Mouse (Mus musculus) cerebellum, adult 18-20 months (tissue): ENCODE measurements around the gene Tgfbr3.
"Not testable (repeated sequence)": the region's sequence is repeated elsewhere in the genome, so short reads cannot be mapped to it uniquely, and the experiment has no call there.

Experiments
- DNase-seq, 2 experiments: peaks; one replicate each; pipeline ENCODE4 v3.0.0; 2021

Tgfbr3 gene

DNA sequence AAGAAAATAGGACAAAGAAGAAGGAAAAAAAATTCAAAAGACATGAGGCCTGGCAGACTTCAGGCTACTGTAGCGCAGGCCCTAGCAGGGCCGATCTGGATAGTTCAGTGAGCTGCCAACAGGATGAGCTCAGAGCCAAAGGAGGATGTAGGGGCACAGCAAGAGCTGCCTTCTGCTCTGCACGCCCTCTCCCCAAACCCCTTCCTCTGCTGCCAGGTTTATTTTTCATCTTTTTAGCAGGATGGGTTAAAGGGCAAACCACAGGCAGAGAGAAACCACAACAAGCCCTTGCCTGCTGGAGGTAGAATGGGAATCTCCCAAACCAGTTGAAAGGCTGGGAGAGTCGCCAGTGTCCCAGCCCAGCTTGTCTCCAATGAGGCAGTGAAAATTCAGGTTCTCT is 10.2 kb downstream of the Tgfbr3 start:
- peak; percentile 77 to 86 for DNase-seq

DNA sequence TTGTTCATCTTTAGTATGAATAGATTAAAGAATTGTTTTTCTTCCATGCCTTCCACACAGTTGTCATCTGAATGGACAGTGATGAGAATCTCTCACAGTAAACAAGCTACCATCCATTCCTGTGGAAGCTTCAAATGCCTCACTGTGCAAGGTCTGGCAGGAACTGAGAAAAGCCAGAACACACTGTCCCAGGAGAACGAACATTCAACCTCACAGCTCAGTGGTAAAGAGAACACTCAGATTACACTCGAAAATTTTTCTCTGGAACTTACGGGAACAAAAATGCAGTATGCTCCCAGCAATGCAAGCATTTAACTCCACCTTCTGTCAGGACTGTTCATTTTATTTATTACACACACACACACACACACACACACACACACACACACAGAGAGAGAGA is 13.2 kb downstream of the Tgfbr3 start:
- DNase-seq: no peak

- DNase-seq: no peak
Measured at GRCm38 (mm10) chr5:107272252-107273028, 17.0 kb downstream of the Tgfbr3 start.

DNA sequence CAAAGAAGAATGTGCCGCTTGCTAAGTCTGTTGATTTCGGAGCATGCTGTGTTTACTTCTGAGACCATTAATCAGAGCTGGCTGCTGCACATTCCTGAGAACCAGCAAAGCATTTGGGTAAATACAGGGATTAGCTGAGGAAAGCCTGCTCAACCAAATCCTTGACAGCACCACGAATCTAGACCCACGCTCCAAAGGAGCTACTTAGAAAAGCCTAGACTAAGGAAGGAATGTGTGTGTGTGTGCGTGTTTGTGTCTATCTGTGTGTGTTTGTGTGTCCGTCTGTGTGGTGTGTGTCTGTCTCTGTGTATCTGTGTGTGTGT is 20.5 kb downstream of the Tgfbr3 start:
- DNase-seq: no peak

- DNase-seq: no peak
Measured at GRCm38 (mm10) chr5:107268121-107269005, 21.1 kb downstream of the Tgfbr3 start.

GRCm38 (mm10) chr5:107266566-107266965 is 22.9 kb downstream of the Tgfbr3 start:
- no peak for DNase-seq

DNA sequence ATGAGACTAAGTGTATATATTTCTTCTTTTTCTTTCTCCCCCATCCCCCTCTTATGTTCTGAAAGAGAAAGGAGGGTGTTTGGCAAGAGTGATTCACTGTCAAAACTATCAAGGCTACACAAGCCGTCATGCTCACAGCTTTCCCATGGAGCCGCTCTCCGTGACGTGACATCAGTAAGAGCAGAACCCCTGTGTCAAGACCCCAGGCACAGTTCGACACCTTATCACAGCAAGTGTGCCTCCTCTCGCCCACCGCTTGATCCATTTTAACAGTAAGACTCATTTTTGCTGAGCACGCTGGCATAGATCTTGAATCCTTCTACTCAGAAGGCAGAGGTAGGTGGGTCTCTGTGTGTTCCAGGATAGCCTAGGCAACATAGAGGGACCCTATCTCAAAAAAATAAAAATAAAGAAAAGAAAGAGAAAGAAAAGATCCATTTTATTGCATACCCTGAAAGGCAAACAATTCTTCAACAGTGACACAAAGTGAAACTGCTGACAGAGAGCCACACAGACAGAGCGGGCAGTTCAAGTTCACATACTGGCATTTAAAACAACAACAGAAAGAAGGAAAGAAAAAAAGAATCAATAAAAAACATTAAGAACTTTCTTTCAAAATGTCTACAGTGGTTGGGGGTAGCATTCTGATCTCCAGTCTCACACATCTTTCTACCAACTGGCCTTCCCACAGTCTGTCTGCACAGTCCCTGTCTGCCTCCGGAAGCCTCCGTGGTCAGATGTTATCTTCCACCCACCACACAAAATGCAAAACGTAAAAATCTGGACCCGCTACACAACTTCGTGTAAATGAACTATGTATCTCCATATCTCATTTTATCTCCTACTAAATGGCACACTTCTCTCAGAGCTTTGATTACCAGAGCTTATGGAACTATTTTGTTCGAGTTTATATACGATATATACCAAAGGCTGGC is 24.7 kb downstream of the Tgfbr3 start:
- DNase-seq: no peak

GRCm38 (mm10) chr5:107263836-107264235 is 25.6 kb downstream of the Tgfbr3 start:
- no peak for DNase-seq

- DNase-seq: no peak
Measured at GRCm38 (mm10) chr5:107261930-107262329, 27.5 kb downstream of the Tgfbr3 start.

GRCm38 (mm10) chr5:107260708-107261495 is 28.5 kb downstream of the Tgfbr3 start:
- DNase-seq: peak; percentile 75 to 82

GRCm38 (mm10) chr5:107259487-107260040 is 29.9 kb downstream of the Tgfbr3 start:
- no peak for DNase-seq

GRCm38 (mm10) chr5:107253395-107253794 is 36.0 kb downstream of the Tgfbr3 start:
- DNase-seq: no peak

DNA sequence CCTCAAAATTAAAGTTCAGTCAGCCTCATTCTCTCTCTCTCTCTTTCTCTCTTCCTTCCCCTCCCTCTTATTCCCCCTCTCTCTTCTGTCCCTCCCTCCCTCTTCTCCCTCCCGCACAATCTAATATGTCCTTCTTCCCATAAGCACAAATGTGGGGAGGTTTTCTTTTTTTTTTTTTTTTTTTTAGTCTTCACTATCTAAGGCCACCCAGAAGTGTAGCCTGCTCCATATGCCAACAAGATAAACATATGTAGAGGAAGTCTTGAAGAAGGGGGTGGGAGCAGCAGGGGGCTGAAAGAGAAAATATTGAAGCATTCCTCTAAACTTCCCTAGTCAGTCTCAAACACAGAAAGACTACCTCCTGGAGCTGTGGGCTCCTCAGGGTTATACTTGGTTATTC is 37.0 kb downstream of the Tgfbr3 start:
- no peak for DNase-seq

DNA sequence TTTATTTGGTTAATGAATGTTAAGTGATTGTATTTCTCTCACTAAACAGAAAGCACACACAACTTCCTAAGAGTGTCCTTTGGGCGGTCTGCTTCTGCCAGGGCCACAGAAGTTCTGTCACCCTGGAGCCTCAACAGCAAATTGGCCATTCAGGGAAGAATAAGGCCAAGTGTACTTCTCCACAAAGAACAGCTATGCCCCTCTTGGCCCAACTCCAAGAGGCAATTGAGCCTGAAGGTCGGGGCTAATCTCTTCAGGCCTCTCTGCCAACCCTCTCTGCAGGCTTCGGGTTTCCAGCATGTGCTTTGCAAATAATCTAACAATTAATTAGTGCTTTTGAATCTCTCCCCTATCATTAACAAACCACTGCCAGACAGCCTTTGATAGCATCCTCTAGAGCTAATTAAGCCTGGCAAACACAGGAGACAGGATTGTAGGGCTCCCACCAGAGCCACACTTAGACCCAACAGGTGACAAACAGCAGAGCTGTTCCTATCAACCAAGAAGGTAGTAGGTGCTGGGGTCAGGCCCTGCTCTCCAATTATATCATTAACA is 37.6 kb downstream of the Tgfbr3 start:
- peak in 1 of 2 experiments; percentile 34 for DNase-seq

DNA sequence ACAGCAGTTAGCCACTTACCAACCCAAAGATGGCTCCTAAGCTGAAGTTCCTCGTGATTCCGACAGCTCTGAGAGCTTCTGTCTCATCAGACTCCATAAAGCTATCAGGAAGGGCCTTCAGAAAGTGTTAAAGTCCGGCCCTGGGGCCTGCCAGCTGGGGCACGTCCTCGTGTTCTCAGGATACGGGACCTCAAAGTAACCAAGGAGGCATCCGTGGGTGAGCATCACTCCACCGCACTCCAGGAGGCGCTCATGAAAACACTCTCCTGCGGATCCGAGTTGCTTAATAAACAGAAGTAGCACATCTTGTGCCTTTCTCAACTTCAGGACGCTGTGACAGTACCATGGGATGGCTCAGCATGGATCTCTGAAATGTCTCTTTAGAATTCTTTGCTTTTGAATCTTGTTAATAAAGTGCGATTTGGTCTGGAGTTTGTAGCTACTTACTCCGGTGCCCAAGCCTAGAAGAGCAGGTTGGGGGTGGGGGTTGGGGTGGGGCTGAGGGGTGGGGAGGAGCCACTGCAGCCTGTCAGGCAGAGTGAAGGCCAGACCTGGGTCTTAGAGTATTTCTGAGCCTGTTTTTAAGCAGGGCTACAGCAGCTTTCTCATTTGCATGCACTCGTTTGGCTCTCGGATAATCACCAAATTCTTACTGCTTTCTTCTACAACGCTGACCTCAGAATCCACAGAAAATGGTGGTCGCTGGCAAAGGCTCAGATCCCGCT is 38.7 kb downstream of the Tgfbr3 start:
- no peak for DNase-seq

DNA sequence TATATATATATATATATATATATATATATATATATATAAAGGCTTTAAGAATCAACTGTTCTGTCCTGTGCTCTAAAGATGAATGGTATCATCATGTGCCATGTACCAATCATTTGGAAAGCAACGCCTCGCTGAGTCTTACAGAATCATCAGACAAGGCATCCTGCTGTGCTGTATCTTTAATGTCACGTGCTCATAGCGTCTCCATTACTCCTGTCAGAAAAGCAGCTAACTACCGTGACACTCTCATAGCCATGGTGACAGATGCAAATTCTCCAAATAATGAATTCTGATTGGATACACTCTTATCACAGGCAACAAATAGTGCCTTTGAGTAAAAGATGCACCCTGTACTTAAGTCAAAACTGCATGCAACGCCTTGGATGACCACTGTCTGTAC is 40.7 kb downstream of the Tgfbr3 start:
- no peak for DNase-seq

DNA sequence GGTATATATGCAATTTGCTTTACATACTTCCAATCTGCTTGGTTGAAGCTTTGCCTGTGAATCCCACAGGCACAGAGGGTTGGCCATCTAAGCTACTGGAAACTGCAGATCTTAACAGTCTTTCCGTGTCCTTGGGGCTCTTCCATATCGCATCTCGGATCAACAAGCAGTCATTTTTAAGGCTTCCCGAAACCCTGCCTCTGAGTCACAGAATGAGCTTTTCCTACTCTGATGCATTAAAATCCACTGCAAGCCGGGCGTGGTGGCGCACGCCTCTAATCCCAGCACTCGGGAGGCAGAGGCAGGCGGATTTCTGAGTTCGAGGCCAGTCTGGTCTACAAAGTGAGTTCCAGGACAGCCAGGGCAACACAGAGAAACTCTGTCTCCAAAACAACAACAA is 41.1 kb downstream of the Tgfbr3 start:
- DNase-seq: not testable (repeated sequence)

DNA sequence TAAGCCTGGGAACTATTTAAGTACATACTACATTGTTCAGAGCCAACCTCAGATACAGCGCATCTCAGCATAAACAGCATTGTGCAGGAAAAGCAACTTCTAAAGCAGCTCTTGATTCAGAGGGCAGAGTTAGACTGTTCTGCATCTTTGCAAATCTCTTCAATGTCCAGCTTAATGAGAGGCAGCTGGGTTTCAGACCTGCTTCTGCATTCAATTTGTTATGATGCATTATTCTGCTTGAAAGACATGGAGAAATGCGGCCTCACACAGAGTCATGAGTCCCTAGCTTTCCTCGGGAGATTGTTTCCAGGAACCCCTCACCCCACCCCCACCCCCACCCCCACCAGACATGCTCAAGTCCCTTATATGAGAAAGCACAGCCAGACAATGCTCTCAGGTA is 41.6 kb downstream of the Tgfbr3 start:
- no peak for DNase-seq

- DNase-seq: no peak
Measured at GRCm38 (mm10) chr5:107243445-107243844, 46.0 kb downstream of the Tgfbr3 start.

GRCm38 (mm10) chr5:107242993-107243392 is 46.4 kb downstream of the Tgfbr3 start:
- DNase-seq: no peak

GRCm38 (mm10) chr5:107240276-107240675 is 49.2 kb downstream of the Tgfbr3 start:
- DNase-seq: no peak
